Mouse (Mus musculus) intestine, embryonic 14.5 days (tissue): Measurements from ENCODE around the gene Ap4m1. TPM values are rescaled to one million over a fixed set of nuclear protein-coding genes. Genes with fewer than 3 reads are reported as not detected.
A peak's percentile ranks its signal among the peaks of the same experiment; 100 is the strongest.

Source experiments
- ATAC-seq: fragments of 200-750 bp; cut with Nextera tagmentation; replicated peaks from 2 replicates; pipeline ENCODE4 v1.8.0; 2017; ENCODE audit warnings: low read depth, moderate number of reproducible peaks, moderate TSS enrichment, moderate library complexity; ENCODE audit not compliant: low FRiP score, low TSS enrichment
- DNase-seq: peaks from one replicate; pipeline ENCODE4 v3.0.0-alpha.2; 2018; ENCODE audit warnings: low spot score
- H3K27ac ChIP-seq: fragments of 300-500 bp; sonication (generic); 2 replicates; pipeline ENCODE4 v1.5.1; 2014; ENCODE audit warnings: low read depth, mild to moderate bottlenecking, control low read depth
- H3K27me3 ChIP-seq: fragments of 300-500 bp; sonication (generic); replicated peaks from 2 replicates; pipeline ENCODE4 v1.6.1; 2014; ENCODE audit warnings: low read length, control low read depth; ENCODE audit not compliant: control insufficient read depth, insufficient read depth
- H3K36me3 ChIP-seq: fragments of 300-500 bp; sonication (generic); 2 replicates; pipeline ENCODE4 v1.6.1; 2014; ENCODE audit warnings: low read length, control low read depth; ENCODE audit not compliant: control insufficient read depth, insufficient read depth
- H3K4me1 ChIP-seq: fragments of 300-500 bp; sonication (generic); replicated peaks from 2 replicates; pipeline ENCODE4 v1.6.1; 2014; ENCODE audit warnings: low read length, control low read depth, mixed read lengths; ENCODE audit not compliant: control insufficient read depth, insufficient read depth
- H3K4me2 ChIP-seq: fragments of 300-500 bp; sonication (generic); 2 replicates; pipeline ENCODE4 v1.6.1; 2014; ENCODE audit warnings: low read length
- H3K4me3 ChIP-seq: fragments of 300-500 bp; sonication (generic); 2 replicates; pipeline ENCODE4 v1.5.1; 2014; ENCODE audit warnings: low read depth, low read length, control low read depth, mixed read lengths
- H3K9ac ChIP-seq: fragments of 300-500 bp; sonication (generic); 2 replicates; pipeline ENCODE4 v1.6.1; 2014; ENCODE audit warnings: mild to moderate bottlenecking, low read length
- H3K9me3 ChIP-seq: fragments of 300-500 bp; sonication (generic); 2 replicates; pipeline ENCODE4 v1.6.1; 2016; ENCODE audit warnings: low read length, control low read depth; ENCODE audit not compliant: control insufficient read depth
- WGBS: fragments of 180-500 bp; shearing (Covaris S2); extraction: QIAGEN DNeasy Blood & Tissue Kit; methylation state at CpG from one replicate; pipeline ENCODE4 v1.1.7; 2014; 5-methylcytosine and 5-hydroxymethylcytosine counted together
- polyA plus RNA-seq: library from polyadenylated mRNA; unstranded; fragments of >200 nt; fragmentation: Nextera tagmentation; extraction: Ambion mirVana; gene quantifications from 2 replicates; pipeline ENCODE4 v1.2.1, GENCODE M21; 2014

Gene Ap4m1
- polyA plus RNA-seq, 1 experiment from 2014 or later, result 19.1 TPM

GRCm38 (mm10) chr5:138219864-138220263 lies 48.1 kb downstream of the Ap4m1 start:
- no peaks in the 10 kb centered on the region for H3K36me3 ChIP-seq
- H3K4me3 ChIP-seq, result no peak overlapping the region
- no peak overlapping the region for H3K9ac ChIP-seq
- H3K9me3 ChIP-seq, result peaks cover 2% of the 10 kb centered on the region; the same call in 1 of the 2 replicates
- no peak for DNase-seq
- 52% methylated on average over 2 of the region's 2 CpGs for WGBS
- no peak overlapping the region for H3K4me2 ChIP-seq
- H3K27ac ChIP-seq, result no peak overlapping the region
- no peak for ATAC-seq
- H3K27me3 ChIP-seq, result no peaks in the 10 kb centered on the region
- H3K4me1 ChIP-seq, result no peaks in the 10 kb centered on the region

GRCm38 (mm10) chr5:138222111-138222510 lies 50.3 kb downstream of the Ap4m1 start:
- H3K27ac ChIP-seq, result no peak overlapping the region
- H3K9me3 ChIP-seq, result no peaks in the 10 kb centered on the region
- H3K4me1 ChIP-seq, result no peaks in the 10 kb centered on the region
- ATAC-seq, result no peak
- no peak overlapping the region for H3K4me3 ChIP-seq
- WGBS, result 28% methylated on average over 4 of the region's 4 CpGs
- no peak overlapping the region for H3K9ac ChIP-seq
- DNase-seq, result peak; percentile 90
- no peaks in the 10 kb centered on the region for H3K27me3 ChIP-seq
- no peak overlapping the region for H3K4me2 ChIP-seq
- H3K36me3 ChIP-seq, result no peaks in the 10 kb centered on the region

GRCm38 (mm10) chr5:138223287-138223686 lies 51.5 kb downstream of the Ap4m1 start:
- 66% methylated on average over 3 of the region's 3 CpGs for WGBS
- no peak for ATAC-seq

GRCm38 (mm10) chr5:138225700-138226099 lies 53.9 kb downstream of the Ap4m1 start, which contains the start of gene Nxpe5:
TSS of gene Nxpe5 (plus strand) at chr5:138225898.
- H3K27me3 ChIP-seq, result no peaks in the 10 kb centered on the region
- H3K4me1 ChIP-seq, result no peaks in the 10 kb centered on the region
- no peak within 1 kb of the TSS for H3K4me3 ChIP-seq
- H3K9me3 ChIP-seq, result no peaks in the 10 kb centered on the region
- no peak within 1 kb of the TSS for H3K4me2 ChIP-seq
- H3K9ac ChIP-seq, result no peak within 1 kb of the TSS
- H3K27ac ChIP-seq, result no peak within 1 kb of the TSS
- no peak for DNase-seq
- no peaks in the 10 kb centered on the region for H3K36me3 ChIP-seq
- no peak for ATAC-seq
- WGBS, result 71% methylated on average over 2 of the region's 2 CpGs

More at GRCm38 (mm10) chr5:138223287-138223686, 51.5 kb downstream of the Ap4m1 start:
- no peaks in the 10 kb centered on the region for H3K27me3 ChIP-seq
- H3K36me3 ChIP-seq, result no peaks in the 10 kb centered on the region
- H3K4me1 ChIP-seq, result no peaks in the 10 kb centered on the region
- DNase-seq, result no peak
- H3K27ac ChIP-seq, result no peak overlapping the region
- H3K9me3 ChIP-seq, result no peaks in the 10 kb centered on the region
- H3K4me3 ChIP-seq, result no peak overlapping the region
- H3K4me2 ChIP-seq, result no peak overlapping the region
- no peak overlapping the region for H3K9ac ChIP-seq

GRCm38 (mm10) chr5:138226491-138226890 lies 54.7 kb downstream of the Ap4m1 start:
- Histone ChIP-seq H3K9me3 (no peaks in the 10 kb centered on the region), H3K9ac (no peak overlapping the region), H3K27me3 (no peaks in the 10 kb centered on the region), H3K4me2 (no peak overlapping the region), H3K36me3 (no peaks in the 10 kb centered on the region), H3K4me3 (no peak overlapping the region), H3K4me1 (no peaks in the 10 kb centered on the region), H3K27ac (no peak overlapping the region)
- no peak for ATAC-seq
- 79% methylated on average over 4 of the region's 4 CpGs for WGBS
- DNase-seq, result no peak

- WGBS, result 65% methylated on average over 2 of the region's 2 CpGs
- no peak for ATAC-seq
Measured at GRCm38 (mm10) chr5:138227367-138227766, 55.6 kb downstream of the Ap4m1 start.

GRCm38 (mm10) chr5:138228026-138228425 lies 56.2 kb downstream of the Ap4m1 start:
- Histone ChIP-seq H3K36me3 (no peaks in the 10 kb centered on the region), H3K9ac (no peak overlapping the region), H3K4me3 (no peak overlapping the region), H3K9me3 (no peaks in the 10 kb centered on the region), H3K27ac (no peak overlapping the region), H3K4me1 (no peaks in the 10 kb centered on the region), H3K4me2 (no peak overlapping the region), H3K27me3 (no peaks in the 10 kb centered on the region)
- DNase-seq (no peak), ATAC-seq (no peak)
- WGBS, result 52% methylated on average over 3 of the region's 3 CpGs

More at GRCm38 (mm10) chr5:138227367-138227766, 55.6 kb downstream of the Ap4m1 start:
- Histone ChIP-seq H3K9ac (no peak overlapping the region), H3K4me2 (no peak overlapping the region), H3K36me3 (no peaks in the 10 kb centered on the region), H3K4me1 (no peaks in the 10 kb centered on the region), H3K27ac (no peak overlapping the region), H3K27me3 (no peaks in the 10 kb centered on the region), H3K9me3 (no peaks in the 10 kb centered on the region), H3K4me3 (no peak overlapping the region)
- DNase-seq, result no peak

- 91% methylated on average over 3 of the region's 3 CpGs for WGBS
- Histone ChIP-seq H3K4me1 (no peaks in the 10 kb centered on the region), H3K9ac (no peak overlapping the region), H3K4me3 (no peak overlapping the region), H3K36me3 (no peaks in the 10 kb centered on the region), H3K27ac (no peak overlapping the region), H3K27me3 (no peaks in the 10 kb centered on the region), H3K9me3 (no peaks in the 10 kb centered on the region), H3K4me2 (no peak overlapping the region)
- DNase-seq, result no peak
- ATAC-seq, result no peak
Measured at GRCm38 (mm10) chr5:138229511-138229910, 57.7 kb downstream of the Ap4m1 start.
